Mouse (Mus musculus) thymus, postnatal 14 days (tissue): ENCODE results near the gene Psmd6.

Experiments
- DNase-seq: peaks from one replicate; pipeline ENCODE4 v3.0.0; 2021

The Psmd6 gene

GRCm38 (mm10) chr14:14120230-14121096 lies at the start of gene Psmd6:
Gene Psmd6, minus strand, starts transcription at chr14:14120984.
- DNase-seq: peak; percentile 92

- no peak for DNase-seq
Observed at GRCm38 (mm10) chr14:14110710-14111109, 10.1 kb downstream of the Psmd6 start.

GRCm38 (mm10) chr14:14104930-14105318 lies 15.9 kb downstream of the Psmd6 start:
- no peak for DNase-seq

GRCm38 (mm10) chr14:14104213-14104929 lies 16.4 kb downstream of the Psmd6 start:
- DNase-seq: no peak

GRCm38 (mm10) chr14:14101296-14101695 lies 19.5 kb downstream of the Psmd6 start:
- no peak for DNase-seq

- DNase-seq: no peak
Observed at GRCm38 (mm10) chr14:14100773-14101280, 20.0 kb downstream of the Psmd6 start.

GRCm38 (mm10) chr14:14098330-14098980 lies 22.3 kb downstream of the Psmd6 start:
- peak; percentile 90 for DNase-seq

- DNase-seq: no peak
Observed at GRCm38 (mm10) chr14:14090571-14090970, 30.2 kb downstream of the Psmd6 start.

- DNase-seq: peak; percentile 30
Observed at GRCm38 (mm10) chr14:14088016-14088791, 32.6 kb downstream of the Psmd6 start.

GRCm38 (mm10) chr14:14087348-14087747 lies 33.4 kb downstream of the Psmd6 start:
- no peak for DNase-seq

- no peak for DNase-seq
Observed at GRCm38 (mm10) chr14:14086711-14087263, 34.0 kb downstream of the Psmd6 start.

GRCm38 (mm10) chr14:14083811-14084210 lies 37.0 kb downstream of the Psmd6 start:
- no peak for DNase-seq

- DNase-seq: no peak
Observed at GRCm38 (mm10) chr14:14080604-14081194, 40.1 kb downstream of the Psmd6 start.

GRCm38 (mm10) chr14:14071456-14071855 lies 49.3 kb downstream of the Psmd6 start:
- no peak for DNase-seq

- DNase-seq: no peak
Observed at GRCm38 (mm10) chr14:14070541-14071315, 50.1 kb downstream of the Psmd6 start.

- DNase-seq: no peak
Observed at GRCm38 (mm10) chr14:14068553-14068952, 52.2 kb downstream of the Psmd6 start.

GRCm38 (mm10) chr14:14067648-14068472 lies 52.9 kb downstream of the Psmd6 start:
- peak; percentile 55 for DNase-seq

GRCm38 (mm10) chr14:14066241-14066640 lies 54.5 kb downstream of the Psmd6 start:
- DNase-seq: no peak

- DNase-seq: no peak
Observed at GRCm38 (mm10) chr14:14065142-14065498, 55.7 kb downstream of the Psmd6 start.
